Mouse (Mus musculus): Measurements from ENCODE around the gene Gan. TPM values are rescaled to one million over a fixed set of nuclear protein-coding genes. Genes with fewer than 3 reads are reported as not detected.

The Gan gene
- polyA plus RNA-seq (2015; fragmentation: Nextera tagmentation; extraction: Ambion mirVana): 2.7 and 2.8 TPM in 2 replicates

DNA sequence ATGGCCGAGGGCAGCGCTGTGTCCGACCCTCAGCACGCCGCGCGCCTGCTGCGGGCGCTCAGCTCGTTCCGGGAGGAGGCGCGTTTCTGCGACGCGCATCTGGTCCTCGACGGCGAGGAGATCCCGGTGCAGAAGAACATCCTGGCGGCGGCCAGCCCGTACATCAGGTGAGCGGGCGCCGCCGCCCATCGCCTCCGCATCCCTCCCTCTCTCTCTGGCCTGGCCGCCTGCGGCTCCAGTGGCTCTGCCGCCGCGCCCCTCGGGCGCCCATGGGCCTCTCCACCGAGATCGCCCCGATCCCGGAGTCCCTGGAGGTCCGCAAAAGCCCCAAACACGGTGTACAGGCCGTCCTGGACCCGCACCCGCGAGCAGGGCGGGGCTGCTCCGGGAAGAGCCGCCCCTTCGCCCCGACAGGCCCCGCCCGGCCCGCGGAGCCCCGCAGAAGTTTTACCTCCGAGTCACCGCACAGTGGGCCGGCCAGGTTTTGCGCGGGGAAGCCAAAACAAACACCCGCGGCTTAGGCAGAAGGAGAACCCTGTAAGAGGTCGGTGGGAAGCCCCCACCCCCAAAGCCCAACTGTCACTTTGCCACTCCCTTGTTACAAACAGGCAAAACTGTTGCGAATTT is at the start of gene Gan:
Gan (plus strand) TSS at position 1 of the 627 bp plus-strand sequence.
- H3K4me2 ChIP-seq (replicated peaks): peak within 1 kb of the TSS; percentile 92
- ATAC-seq (ENCODE audit: low FRiP score, low read depth): peak; percentile 48
- H3K9me3 ChIP-seq: no peaks in the 10 kb centered on the region
- H3K4me3 ChIP-seq: peak within 1 kb of the TSS; percentile 97
- peaks cover 26% of the 10 kb centered on the region for H3K4me1 ChIP-seq
- H3K27me3 ChIP-seq: no peaks in the 10 kb centered on the region
- no peaks in the 10 kb centered on the region for H3K36me3 ChIP-seq
- H3K27ac ChIP-seq: peak within 1 kb of the TSS; percentile 78
- peak within 1 kb of the TSS; percentile 95 for H3K9ac ChIP-seq
- 0% methylated on average over 57 of the region's 65 CpGs for WGBS

DNA sequence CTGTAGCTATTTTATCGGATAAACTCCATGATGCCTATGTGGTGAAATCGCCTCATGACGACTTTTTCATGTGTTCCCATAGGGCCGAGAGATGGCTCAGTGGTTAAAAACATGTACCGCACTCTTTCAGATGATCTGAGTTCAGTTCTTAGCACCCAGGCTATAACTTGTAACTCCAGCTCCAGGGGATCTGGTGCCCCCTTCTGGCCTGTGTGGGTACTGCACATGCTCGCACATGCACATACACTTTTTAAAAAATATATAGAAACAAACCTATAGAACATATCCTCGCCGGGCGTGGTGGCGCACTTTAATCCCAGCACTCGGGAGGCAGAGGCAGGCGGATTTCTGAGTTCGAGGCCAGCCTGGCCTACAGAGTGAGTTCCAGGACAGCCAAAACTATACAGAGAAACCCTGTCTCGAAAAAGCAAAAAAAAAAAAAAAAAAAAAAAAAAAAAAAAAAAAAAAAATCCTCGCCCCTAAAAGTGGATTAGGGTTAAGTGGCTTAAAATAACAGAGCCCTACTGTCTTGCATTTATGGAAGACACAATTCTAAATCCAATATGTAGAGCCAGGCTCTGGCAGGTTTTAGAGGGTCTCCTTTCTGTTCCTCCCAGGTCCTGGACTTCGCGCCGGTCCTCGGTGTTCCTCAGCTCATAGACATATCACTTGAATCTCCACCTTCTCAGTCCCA is 48.8 kb upstream of the Gan start:
- H3K27ac ChIP-seq: no peak overlapping the region
- no peak for ATAC-seq (ENCODE audit: low FRiP score, low read depth)
- H3K4me3 ChIP-seq: no peak overlapping the region

DNA sequence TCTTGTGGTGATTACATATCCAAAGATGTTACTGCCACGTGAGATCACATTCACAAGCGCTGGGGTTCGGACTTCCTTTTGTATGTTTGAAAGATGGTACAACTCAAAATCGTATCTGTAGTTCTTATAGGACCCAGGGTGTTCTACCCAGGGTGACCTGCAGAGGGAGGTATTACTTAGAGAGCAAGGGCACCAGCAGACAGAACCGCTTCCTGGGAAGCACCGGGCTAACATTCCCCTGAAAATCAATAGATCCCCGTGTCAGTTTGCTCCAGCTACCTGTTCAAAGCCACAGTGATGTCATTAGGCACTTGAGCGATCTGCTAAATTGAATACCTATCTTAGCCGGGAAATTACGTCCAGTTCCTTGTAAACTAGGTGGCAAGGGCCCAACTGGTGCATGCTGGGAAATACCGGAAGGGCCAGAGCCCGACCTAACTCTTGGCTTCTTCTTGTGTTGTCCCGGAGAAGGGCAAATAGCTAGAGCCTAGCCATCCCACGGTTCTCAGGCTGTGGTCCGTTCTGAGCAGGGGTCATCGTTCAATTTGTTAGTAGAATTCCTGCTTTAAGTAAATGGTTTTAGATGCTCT is 48.0 kb upstream of the Gan start:
- no peak overlapping the region for H3K27ac ChIP-seq
- 48% methylated on average over 16 of the region's 16 CpGs for WGBS
- H3K27me3 ChIP-seq: no peaks in the 10 kb centered on the region

More for the DNA sequence above, 48.8 kb upstream of the Gan start:
- Histone ChIP-seq H3K36me3 (no peaks in the 10 kb centered on the region), H3K9me3 (peaks cover 6% of the 10 kb centered on the region; the same call in 1 of the 2 replicates), H3K27me3 (no peaks in the 10 kb centered on the region), H3K4me2 (replicated peaks) (no peak overlapping the region), H3K4me1 (0 out of 2 replicates have a peak, but pooled peaks cover 4% of the 10 kb centered on the region), H3K9ac (no peak overlapping the region)
- WGBS: 90% methylated on average over 19 of the region's 19 CpGs

DNA sequence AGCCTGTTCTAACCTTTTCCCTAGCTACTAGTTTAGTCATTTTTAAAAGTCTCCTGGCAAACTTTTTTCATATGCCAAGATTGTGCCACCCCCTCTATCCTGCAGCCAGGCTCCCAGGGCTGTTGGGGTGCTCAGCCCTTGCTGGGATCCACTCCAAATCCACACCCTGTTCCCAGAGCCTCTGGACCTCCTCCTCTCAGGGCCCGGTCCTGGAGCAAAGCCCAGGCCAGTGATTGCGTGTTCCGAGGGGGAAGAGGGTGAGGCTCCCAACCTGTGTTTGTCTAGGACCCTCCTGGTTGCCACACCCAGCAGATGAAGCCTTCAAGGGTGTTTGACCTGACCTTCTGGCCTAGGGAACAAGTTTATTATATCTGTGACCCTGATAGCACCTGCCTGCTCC is 46.3 kb upstream of the Gan start:
- H3K36me3 ChIP-seq: no peaks in the 10 kb centered on the region
- 80% methylated on average over 3 of the region's 3 CpGs for WGBS
- no peaks in the 10 kb centered on the region for H3K27me3 ChIP-seq
- H3K9ac ChIP-seq: no peak overlapping the region
- no peak overlapping the region for H3K4me3 ChIP-seq
- H3K4me1 ChIP-seq: peaks cover 16% of the 10 kb centered on the region; the same call in 1 of the 2 replicates
- H3K4me2 ChIP-seq (replicated peaks): no peak overlapping the region
- no peak overlapping the region for H3K27ac ChIP-seq
- peaks cover 6% of the 10 kb centered on the region; the same call in 1 of the 2 replicates for H3K9me3 ChIP-seq
- ATAC-seq (ENCODE audit: low FRiP score, low read depth): no peak

More for the DNA sequence above, 48.0 kb upstream of the Gan start:
- peaks cover 6% of the 10 kb centered on the region; the same call in 1 of the 2 replicates for H3K9me3 ChIP-seq
- 0 out of 2 replicates have a peak, but pooled peaks cover 4% of the 10 kb centered on the region for H3K4me1 ChIP-seq
- H3K4me3 ChIP-seq: no peak overlapping the region
- no peak overlapping the region for H3K4me2 ChIP-seq (replicated peaks)
- ATAC-seq (ENCODE audit: low FRiP score, low read depth): no peak
- H3K9ac ChIP-seq: no peak overlapping the region
- no peaks in the 10 kb centered on the region for H3K36me3 ChIP-seq

DNA sequence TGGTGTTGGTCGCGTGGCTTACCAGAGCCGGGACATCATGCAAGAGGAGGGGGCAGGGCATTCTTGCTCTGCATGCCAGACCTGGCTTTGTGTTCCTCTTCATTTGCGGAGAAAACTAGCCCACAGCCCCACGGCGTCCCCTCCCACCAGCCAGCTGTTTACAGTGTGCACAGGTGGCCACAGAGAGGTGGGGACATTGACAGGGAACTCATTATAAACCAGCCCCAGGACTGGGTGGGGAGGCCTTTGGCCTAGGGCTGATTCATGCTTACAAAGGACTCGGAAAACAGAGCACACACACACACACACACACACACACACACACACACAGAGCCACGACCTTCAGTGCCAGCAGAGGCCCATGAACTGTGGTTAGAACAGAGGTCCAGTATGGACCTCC is 45.7 kb upstream of the Gan start:
- Histone ChIP-seq H3K4me2 (replicated peaks) (no peak overlapping the region), H3K27me3 (no peaks in the 10 kb centered on the region), H3K4me1 (peaks cover 16% of the 10 kb centered on the region; the same call in 1 of the 2 replicates), H3K9ac (no peak overlapping the region; the same call in 1 of the 2 replicates), H3K4me3 (no peak overlapping the region), H3K9me3 (peaks cover 6% of the 10 kb centered on the region; the same call in 1 of the 2 replicates), H3K36me3 (no peaks in the 10 kb centered on the region), H3K27ac (no peak overlapping the region)
- 51% methylated on average over 8 of the region's 8 CpGs for WGBS
- no peak for ATAC-seq (ENCODE audit: low FRiP score, low read depth)

DNA sequence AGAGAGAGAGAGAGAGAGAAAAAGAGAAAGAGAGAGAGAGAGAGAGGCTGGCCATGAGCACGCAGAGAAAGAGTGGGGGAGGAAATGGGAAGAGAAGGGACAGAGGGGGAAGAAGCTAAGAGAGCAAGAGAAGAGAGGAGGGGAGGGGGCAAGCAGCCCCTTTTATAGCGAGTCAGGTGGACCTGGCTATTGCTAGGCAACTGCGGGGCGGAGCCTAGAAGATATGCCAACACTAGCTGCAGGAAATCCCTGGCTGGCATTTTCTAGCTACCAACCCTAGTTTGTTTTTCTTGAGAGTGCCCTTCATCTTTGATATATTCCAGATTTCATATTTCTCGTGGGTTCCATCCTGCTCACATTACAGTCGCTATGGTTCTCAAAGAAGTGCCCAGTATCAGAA is 42.8 kb upstream of the Gan start:
- H3K9ac ChIP-seq: no peak overlapping the region
- no peaks in the 10 kb centered on the region for H3K9me3 ChIP-seq
- peaks cover 16% of the 10 kb centered on the region; the same call in 1 of the 2 replicates for H3K4me1 ChIP-seq
- no peaks in the 10 kb centered on the region for H3K27me3 ChIP-seq
- peak overlapping the region; percentile 48; the same call in 1 of the 2 replicates for H3K4me2 ChIP-seq (replicated peaks)
- no peak for ATAC-seq (ENCODE audit: low FRiP score, low read depth)
- H3K36me3 ChIP-seq: no peaks in the 10 kb centered on the region
- no peak overlapping the region for H3K4me3 ChIP-seq
- 46% methylated on average over 6 of the region's 6 CpGs for WGBS
- H3K27ac ChIP-seq: no peak overlapping the region

DNA sequence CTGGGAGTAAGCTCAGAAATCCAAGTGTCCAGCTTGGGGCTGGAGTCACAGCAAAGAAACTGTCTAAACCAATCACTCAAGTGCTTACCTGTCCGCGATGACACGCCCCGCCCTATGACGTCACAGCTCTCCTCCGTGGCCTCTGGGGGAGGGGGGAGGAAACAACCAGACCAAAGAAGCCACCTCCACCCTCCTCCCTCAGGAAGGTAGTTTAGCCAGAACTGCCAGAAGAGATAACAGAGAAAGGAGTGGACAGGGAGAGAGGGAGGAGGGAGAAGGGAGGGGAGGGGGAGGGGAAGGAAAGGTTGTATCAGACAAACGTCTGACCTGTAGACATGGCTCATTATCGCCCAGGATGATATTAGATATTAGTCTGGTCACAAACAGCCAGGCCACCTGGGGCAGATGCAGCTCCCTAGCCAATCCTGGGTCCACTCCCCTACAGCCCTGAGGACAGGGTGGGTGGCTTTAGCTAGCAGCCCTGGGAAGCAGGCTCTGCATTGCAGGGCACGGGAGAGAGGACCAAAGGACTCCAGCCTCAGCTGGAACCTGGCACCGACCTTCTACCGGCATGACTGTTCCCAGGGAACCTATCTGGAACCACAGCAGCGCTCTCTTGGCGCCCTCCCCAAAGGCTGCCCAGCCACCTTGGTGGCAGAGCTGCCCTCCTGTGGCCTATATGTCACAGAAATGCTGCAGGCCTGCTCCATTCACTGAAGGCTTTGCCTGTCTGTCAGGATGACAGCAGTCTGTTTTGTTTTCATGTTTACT is 42.1 kb upstream of the Gan start:
- Histone ChIP-seq H3K9me3 (no peaks in the 10 kb centered on the region), H3K27me3 (no peaks in the 10 kb centered on the region), H3K27ac (no peak overlapping the region), H3K4me2 (replicated peaks) (peak overlapping the region; percentile 48), H3K9ac (no peak overlapping the region), H3K4me1 (peaks cover 16% of the 10 kb centered on the region; the same call in 1 of the 2 replicates), H3K4me3 (peak overlapping the region; percentile 13; the same call in 1 of the 2 replicates), H3K36me3 (no peaks in the 10 kb centered on the region)
- WGBS: 13% methylated on average over 13 of the region's 13 CpGs
- ATAC-seq (ENCODE audit: low FRiP score, low read depth): no peak

DNA sequence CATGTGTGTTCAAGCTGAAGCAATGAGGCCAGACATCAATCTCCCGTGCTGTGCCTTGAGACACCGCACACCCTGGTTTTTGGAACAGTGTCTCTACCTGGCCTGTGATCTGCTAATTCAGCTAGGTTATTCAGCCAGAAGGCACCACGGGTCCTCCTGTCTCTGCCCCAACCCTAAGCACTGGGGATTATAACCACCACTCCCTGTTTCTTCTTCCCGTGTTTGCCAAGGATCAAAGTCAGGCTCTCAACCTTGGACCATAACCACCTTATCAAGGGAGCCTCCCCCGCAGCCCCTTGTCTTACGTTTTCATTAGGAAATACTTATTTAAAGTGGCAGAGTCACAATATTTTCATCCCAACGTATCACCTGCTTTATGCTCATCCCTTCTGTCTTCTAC is 41.4 kb upstream of the Gan start:
- Histone ChIP-seq H3K27ac (no peak overlapping the region), H3K4me2 (replicated peaks) (no peak overlapping the region), H3K4me3 (no peak overlapping the region), H3K27me3 (no peaks in the 10 kb centered on the region), H3K4me1 (peaks cover 16% of the 10 kb centered on the region; the same call in 1 of the 2 replicates), H3K36me3 (no peaks in the 10 kb centered on the region), H3K9ac (no peak overlapping the region), H3K9me3 (no peaks in the 10 kb centered on the region)
- WGBS: 75% methylated on average over 7 of the region's 7 CpGs
- no peak for ATAC-seq (ENCODE audit: low FRiP score, low read depth)

DNA sequence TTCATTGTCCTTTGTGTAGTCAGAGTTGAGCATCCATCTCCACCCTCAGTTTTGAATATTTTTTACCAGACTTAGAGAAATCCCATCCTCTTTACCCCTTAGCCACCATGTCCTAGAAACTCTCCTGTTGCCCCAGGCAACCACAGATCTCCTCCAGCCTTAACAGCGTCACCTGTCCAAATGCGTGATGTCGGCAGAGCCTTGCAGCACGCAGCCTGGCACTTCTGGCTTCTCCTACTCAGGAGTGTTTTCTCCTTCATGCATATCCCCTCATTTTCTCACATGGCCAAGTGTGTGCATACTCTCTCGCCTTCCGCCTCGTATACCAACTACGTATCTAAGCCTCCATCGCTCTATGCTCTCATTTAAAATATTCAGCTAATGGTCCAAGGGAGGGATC is 39.5 kb upstream of the Gan start:
- Histone ChIP-seq H3K9ac (no peak overlapping the region), H3K4me3 (no peak overlapping the region), H3K27me3 (no peaks in the 10 kb centered on the region), H3K27ac (no peak overlapping the region), H3K36me3 (no peaks in the 10 kb centered on the region), H3K9me3 (no peaks in the 10 kb centered on the region), H3K4me2 (replicated peaks) (no peak overlapping the region), H3K4me1 (peaks cover 12% of the 10 kb centered on the region; the same call in 1 of the 2 replicates)
- 85% methylated on average over 9 of the region's 9 CpGs for WGBS
- ATAC-seq (ENCODE audit: low FRiP score, low read depth): no peak

DNA sequence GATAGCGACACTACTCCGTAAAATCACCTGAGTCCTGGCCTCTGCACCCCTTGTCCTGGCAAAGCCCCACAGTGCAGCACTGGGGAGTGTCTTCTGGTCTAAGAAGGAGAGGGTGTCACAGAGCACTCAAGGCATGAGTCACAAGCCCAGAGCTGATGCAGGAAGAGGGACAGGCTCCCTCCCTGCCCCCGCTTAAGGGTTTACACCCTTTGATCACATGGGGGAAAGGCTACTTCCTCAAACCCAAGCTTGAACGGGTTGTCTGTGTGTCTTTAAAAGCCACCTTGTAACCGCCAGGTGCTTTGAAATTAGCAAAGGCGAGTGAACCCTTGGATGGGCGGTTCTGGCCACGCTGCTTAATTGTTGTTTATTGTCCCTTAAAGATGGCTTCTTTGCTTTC is 36.7 kb upstream of the Gan start:
- 37% methylated on average over 8 of the region's 8 CpGs for WGBS
- no peak for ATAC-seq (ENCODE audit: low FRiP score, low read depth)
- Histone ChIP-seq H3K4me3 (no peak overlapping the region), H3K36me3 (no peaks in the 10 kb centered on the region), H3K9me3 (no peaks in the 10 kb centered on the region), H3K27ac (no peak overlapping the region), H3K9ac (no peak overlapping the region), H3K4me1 (0 out of 2 replicates have a peak, but pooled peaks cover 4% of the 10 kb centered on the region), H3K27me3 (no peaks in the 10 kb centered on the region), H3K4me2 (replicated peaks) (no peak overlapping the region)

DNA sequence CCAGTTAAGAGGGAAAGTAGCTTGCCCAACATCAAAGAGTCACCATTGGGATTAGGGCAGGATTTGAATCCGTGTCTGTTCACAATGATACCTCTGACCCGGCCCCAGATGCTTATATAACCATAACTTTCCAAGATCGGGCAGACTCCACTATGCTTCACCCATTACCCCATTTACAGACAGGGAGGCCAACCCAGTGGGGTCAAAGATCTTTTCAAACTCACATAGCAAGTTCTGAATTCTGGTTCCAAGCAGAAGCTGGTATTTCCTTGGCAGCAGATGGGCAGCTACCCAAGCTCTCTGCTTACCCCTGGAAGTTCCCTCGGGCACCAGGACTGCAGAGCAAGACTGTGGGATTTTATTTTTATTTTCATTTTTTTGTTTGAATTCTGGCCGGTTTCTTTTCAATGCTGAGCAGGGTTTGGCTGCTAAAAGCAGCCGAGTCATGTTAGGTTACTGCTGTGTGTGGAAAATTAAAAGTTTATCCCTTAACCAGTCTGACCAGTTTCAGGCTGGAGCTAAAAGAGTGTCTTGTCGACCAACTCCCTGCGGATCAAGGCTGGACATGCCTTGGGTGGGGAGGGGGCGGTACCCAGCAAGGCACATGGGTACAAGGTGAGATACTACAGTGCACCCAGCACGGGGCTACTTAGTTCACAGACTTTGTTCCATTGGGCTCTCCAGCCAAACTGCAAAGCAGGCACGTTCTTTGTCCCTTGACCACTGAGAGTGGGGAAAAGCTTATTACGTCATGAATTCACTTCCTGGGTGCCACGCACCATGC is 33.9 kb upstream of the Gan start:
- Histone ChIP-seq H3K36me3 (no peaks in the 10 kb centered on the region), H3K27ac (no peak overlapping the region), H3K9me3 (no peaks in the 10 kb centered on the region), H3K9ac (no peak overlapping the region), H3K27me3 (no peaks in the 10 kb centered on the region), H3K4me2 (replicated peaks) (no peak overlapping the region), H3K4me3 (no peak overlapping the region), H3K4me1 (0 out of 2 replicates have a peak, but pooled peaks cover 4% of the 10 kb centered on the region)
- WGBS: 70% methylated on average over 13 of the region's 13 CpGs
- no peak for ATAC-seq (ENCODE audit: low FRiP score, low read depth)

Data from limb, embryonic 13.5 days (tissue).